Mouse (Mus musculus) kidney, adult 11 months (tissue): Measurements from ENCODE around the gene Hspb11.

ENCODE experiments used
- DNase-seq: peaks from one replicate; pipeline ENCODE4 v3.0.0; 2022

Gene Hspb11

GRCm38 (mm10) chr4:107318646-107319045 is 65.3 kb downstream of the Hspb11 start:
- DNase-seq = no peak

- no peak for DNase-seq
Measured at GRCm38 (mm10) chr4:107321041-107321440, 67.6 kb downstream of the Hspb11 start.

GRCm38 (mm10) chr4:107323113-107323512 is 69.7 kb downstream of the Hspb11 start:
- no peak for DNase-seq

- DNase-seq = no peak
Measured at GRCm38 (mm10) chr4:107328530-107328929, 75.1 kb downstream of the Hspb11 start.
